Mouse (Mus musculus) heart, postnatal 25 days (tissue): ENCODE measurements around the gene Slc35f1. TPM values are rescaled to one million over a fixed set of nuclear protein-coding genes. Genes with fewer than 3 reads are reported as not detected.

Experiments used
- DNase-seq: peaks from one replicate; pipeline ENCODE4 v3.0.0; 2022; ENCODE audit warnings: low spot score
- intact Hi-C: fragments of 180-260 bp; cut with DNase I; formaldehyde crosslinking; loops from one replicate; pipeline ENCODE4 v1.15.1; 2025
- total RNA-seq, 2 experiments: library from RNA; stranded (reverse); gene quantifications; 2 replicates each; pipeline ENCODE4 v1.2.3; 2021

Gene Slc35f1
- total RNA-seq, 2 experiments from 2014 or later: 0.67 to 0.81 TPM

- intact Hi-C loops: no loop called here
- no peak for DNase-seq
Observed at GRCm38 (mm10) chr10:52904914-52905313, 214.6 kb downstream of the Slc35f1 start.

DNA sequence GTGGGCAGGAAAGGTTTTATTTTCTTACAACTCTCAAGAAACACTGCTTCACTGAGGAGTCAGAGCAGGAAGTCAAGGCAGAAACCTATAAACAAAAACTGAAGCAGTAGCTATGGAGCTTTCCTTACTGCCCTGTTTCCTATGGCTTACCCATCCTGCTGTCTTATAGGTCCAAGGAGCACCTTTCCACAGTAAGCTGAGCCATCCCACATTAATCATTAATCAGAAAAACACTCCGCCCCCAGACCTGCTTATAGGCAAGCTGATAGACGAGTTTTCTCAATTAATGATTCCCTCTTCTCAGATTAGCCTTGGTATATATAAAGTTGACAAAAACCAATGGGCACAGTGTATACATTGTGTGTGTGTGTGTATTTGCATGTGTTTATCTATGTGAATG lies 221.4 kb downstream of the Slc35f1 start:
- intact Hi-C loops: no loop called here
- DNase-seq: no peak

GRCm38 (mm10) chr10:52918715-52919114 lies 228.4 kb downstream of the Slc35f1 start:
- intact Hi-C loops: no loop called here
- no peak for DNase-seq

DNA sequence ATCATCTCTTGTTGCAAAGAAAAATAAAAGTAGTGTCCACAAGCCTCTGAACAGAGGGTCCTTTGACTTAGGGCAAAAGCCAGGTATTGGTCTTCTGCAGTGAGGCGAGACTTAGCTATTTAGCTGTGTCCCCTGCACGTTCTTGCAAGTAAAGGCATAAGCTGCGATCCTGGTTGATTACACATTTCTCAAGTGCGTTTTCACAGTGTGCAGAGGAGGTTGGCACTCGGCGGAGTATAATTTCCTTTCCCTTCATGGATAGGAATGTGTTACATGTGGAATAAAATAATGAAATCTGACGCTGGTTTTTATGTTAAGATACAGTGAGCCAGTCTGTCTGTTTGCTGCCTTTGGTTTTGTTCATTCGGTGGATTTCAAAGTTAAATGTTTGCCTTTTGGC lies 232.8 kb downstream of the Slc35f1 start:
- no peak for DNase-seq
- intact Hi-C loops: no loop called here

- no peak for DNase-seq
- intact Hi-C loops: no loop called here
Observed at GRCm38 (mm10) chr10:52926330-52926729, 236.0 kb downstream of the Slc35f1 start.

DNA sequence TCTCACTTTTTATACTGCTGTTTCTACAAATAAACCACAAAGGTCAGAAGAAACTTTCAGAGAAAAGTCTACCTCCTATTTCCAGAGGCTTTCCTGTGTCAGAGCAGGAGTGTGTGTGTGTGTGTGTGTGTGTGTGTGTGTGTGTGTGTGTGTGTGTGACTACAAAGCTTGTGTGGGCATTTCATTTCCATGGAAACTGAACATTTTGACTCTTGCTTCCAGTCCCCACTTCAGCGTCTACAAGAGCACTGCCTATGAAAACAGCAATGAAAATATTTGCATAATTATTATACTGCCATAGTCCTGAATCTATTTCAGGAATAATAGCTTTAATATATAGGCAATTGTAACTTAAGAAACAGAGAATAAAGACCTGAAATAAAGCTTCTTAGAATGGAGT lies 241.8 kb downstream of the Slc35f1 start:
- intact Hi-C loops: no loop called here
- no peak for DNase-seq

DNA sequence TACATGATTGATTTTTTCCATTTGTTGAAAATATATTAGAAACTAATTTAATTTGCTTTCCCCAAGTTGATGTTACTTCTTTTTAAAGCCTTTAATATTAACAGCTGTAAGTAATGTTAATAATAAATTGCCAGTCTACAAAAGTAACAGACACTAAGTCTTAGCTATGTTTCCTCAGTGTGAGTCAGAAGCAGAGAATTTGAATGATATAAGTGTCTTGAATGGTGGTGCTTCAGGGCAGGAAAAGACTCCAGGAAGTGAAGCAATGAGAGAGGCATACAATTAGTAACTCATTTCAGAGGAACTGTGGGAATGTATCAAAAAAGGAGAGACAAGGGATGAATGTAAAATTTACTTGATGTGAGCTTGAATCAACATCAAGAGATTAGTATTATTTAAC lies 244.3 kb downstream of the Slc35f1 start:
- DNase-seq: no peak

DNA sequence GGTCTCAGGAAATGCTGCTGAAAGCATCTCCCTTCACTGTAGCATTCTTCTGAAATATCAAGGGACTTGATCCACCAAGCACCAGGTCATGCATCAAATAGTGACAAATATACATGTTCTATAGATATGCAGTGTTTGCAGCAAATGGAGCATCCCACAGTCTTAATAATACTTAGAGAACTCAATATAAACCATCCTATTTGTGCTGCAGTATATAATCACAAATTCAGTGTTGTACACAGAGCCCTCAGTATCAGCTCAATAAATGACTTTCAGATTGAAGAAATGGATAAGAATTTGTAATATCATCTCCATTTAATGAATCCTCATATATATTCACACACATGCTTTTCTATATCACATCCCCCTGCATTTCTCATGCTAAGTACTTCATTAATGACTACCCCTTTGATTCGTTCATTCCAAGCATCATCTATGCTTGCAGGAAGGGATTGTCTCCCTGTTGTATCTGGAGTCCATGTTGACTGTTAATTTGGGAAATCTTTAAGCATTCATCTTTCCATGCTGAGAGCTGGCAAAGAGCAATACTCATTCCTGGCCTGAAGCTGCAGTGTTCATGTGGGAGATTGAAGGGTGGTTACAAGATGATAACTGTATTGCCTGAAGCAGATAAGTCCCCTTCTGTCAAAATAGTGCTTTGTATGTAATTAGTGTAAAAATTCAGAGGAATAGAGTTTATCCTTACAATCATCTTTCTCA lies 249.9 kb downstream of the Slc35f1 start:
- intact Hi-C loops: no loop called here
- no peak for DNase-seq

More for the DNA sequence above, 244.3 kb downstream of the Slc35f1 start:
- intact Hi-C loops: no loop called here

GRCm38 (mm10) chr10:52940831-52941216 lies 250.5 kb downstream of the Slc35f1 start:
- DNase-seq: no peak
- intact Hi-C loops: no loop called here

GRCm38 (mm10) chr10:52952581-52952980 lies 262.2 kb downstream of the Slc35f1 start:
- intact Hi-C loops: no loop called here
- DNase-seq: no peak

- intact Hi-C loops: no loop called here
Observed at GRCm38 (mm10) chr10:52956728-52957127, 266.4 kb downstream of the Slc35f1 start.

GRCm38 (mm10) chr10:52979251-52979650 lies 288.9 kb downstream of the Slc35f1 start:
- intact Hi-C loops: no loop called here
- DNase-seq: no peak

More at GRCm38 (mm10) chr10:52956728-52957127, 266.4 kb downstream of the Slc35f1 start:
- no peak for DNase-seq

DNA sequence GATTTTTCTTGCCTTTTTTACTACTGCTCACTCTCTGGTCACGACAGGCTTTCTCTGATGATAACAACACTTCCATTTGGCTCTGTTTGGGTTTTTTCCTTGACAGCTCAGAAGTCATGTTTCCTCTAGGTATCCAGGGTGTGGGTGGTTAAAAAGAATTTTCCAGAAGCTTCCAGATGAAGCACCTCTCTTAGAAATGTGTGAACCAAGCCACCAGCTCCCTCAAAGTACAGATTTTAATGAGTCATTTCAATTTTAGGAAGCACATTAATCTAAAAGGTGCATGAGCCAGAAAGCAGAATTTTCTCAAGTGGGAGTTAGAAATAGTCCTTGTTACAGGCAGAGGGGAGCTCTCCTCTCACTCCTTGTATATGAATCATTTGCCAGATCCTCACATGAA lies 292.5 kb downstream of the Slc35f1 start:
- intact Hi-C loops: no loop called here
- DNase-seq: no peak

DNA sequence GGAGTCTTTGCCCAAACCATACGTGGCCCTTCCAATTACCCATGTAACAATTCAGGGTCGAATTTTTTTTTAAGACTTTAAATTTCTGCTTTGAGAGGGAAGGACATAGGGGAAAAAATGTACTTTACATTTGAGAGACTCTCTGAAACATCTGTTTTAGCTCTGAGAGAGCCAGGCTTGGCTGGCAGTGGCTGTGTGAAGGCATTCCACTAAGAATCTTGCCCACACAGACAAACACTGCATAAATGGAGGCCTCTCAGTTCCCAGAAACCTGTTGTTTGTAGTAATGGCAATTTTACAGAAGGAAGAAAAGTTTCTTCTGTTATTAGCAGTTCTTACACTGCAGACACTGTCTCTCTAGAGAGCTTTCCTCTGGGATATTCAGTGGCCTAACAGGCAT lies 301.9 kb downstream of the Slc35f1 start:
- intact Hi-C loops: no loop called here
- no peak for DNase-seq

GRCm38 (mm10) chr10:52996886-52997285 lies 306.6 kb downstream of the Slc35f1 start:
- intact Hi-C loops: no loop called here
- no peak for DNase-seq

GRCm38 (mm10) chr10:53001136-53001535 lies 310.8 kb downstream of the Slc35f1 start:
- no peak for DNase-seq
- intact Hi-C loops: no loop called here

DNA sequence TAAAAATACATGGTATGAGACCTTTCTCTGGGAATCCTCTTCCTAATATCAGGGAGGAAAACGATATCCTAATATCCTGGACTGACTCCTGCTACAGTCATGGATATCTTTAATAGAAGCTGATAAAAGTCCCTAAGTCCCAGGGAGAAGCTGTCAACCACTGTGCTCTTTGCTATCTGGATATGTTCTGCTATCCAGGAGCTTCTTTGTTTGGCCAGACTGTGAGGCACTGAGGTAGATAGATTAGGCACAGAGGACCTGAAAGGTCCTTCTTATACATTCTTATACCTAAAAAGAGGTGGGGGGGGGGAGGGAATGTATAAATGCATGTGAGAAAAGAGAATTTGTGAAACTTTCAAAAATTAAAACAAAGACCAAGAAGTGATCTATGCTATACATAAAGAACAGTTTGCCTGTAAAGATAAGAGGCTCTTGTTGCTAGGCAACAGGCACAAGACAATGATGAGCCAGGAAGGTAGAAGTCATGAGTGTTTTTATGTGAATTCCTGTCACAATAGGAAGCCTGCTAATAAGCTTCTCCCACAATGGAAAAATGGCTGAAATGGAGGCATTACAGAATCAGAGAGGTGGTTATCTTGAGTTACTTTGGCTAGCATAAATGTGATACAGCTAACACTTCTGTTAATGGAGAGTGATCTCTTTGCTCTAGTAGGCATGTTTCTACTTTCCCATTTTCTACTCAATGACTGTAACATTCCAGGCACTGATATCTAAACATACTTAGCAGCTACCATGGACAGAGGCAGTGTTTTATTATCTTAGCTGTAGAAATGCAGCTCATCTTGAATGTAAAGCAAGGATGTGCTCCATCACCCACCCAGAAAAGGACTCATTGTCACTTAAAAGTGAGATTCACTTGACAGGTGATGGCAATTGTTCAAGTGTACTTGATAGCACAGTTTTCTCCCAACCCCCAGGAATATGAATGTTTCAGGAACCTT lies 316.2 kb downstream of the Slc35f1 start:
- intact Hi-C loops: no loop called here
- DNase-seq: no peak

- intact Hi-C loops: no loop called here
Observed at GRCm38 (mm10) chr10:53013878-53014277, 323.5 kb downstream of the Slc35f1 start.

GRCm38 (mm10) chr10:53028454-53028853 lies 338.1 kb downstream of the Slc35f1 start:
- intact Hi-C loops: no loop called here

More at GRCm38 (mm10) chr10:53013878-53014277, 323.5 kb downstream of the Slc35f1 start:
- no peak for DNase-seq

DNA sequence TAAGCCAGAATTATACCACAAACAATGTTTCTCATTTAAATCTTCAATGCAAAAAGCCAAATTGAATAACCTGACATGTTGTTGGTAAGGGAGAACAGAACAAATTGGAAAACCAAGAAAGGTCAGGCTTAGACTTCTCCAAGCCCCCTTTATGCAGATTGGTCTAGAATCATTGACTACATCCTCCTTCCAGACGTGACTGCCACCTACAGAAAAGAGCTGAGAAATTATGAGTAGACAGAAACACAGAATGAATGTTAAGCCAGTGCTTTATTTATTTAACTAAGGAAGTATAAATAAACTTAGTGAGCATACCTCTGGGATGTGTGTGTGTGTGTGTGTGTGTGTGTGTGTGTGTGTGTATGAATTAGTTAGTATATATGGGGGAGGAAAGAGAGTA lies 344.9 kb downstream of the Slc35f1 start:
- DNase-seq: no peak
- intact Hi-C loops: no loop called here

More at GRCm38 (mm10) chr10:53028454-53028853, 338.1 kb downstream of the Slc35f1 start:
- no peak for DNase-seq

- intact Hi-C loops: no loop called here
- DNase-seq: no peak
Observed at GRCm38 (mm10) chr10:53045931-53046330, 355.6 kb downstream of the Slc35f1 start.
